Mouse (Mus musculus): Measurements from ENCODE around the gene Rin2.

Rin2 gene

GRCm38 (mm10) chr2:145785758-145786617 is 111.0 kb downstream of the Rin2 start:
- peak; percentile 22 for DNase-seq (ENCODE audit: extremely low spot score, low read depth, low spot score)

DNA sequence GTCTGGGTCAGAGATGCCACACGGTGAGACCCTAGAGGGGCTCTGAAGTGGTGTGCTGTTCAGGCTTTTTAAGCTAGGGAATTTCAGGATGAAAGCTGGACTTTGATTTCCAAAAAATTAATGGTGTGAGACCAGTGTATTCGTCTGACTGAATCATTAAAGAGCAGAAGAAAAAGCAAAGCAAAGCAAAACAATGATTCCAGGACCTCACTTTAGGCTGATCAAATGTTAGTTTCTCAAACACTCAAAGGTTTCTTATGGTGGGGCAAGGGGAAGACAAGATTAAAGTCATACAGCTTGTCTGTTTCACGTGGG is 111.6 kb downstream of the Rin2 start:
- peak; percentile 14 for DNase-seq (ENCODE audit: extremely low spot score, low read depth, low spot score)

- no peak for DNase-seq (ENCODE audit: extremely low spot score, low read depth, low spot score)
These were observed 112.5 kb downstream of the Rin2 start for GRCm38 (mm10) chr2:145787486-145787885.

GRCm38 (mm10) chr2:145788562-145789346 is 113.7 kb downstream of the Rin2 start:
- no peak for DNase-seq (ENCODE audit: extremely low spot score, low read depth, low spot score)

- no peak for DNase-seq (ENCODE audit: extremely low spot score, low read depth, low spot score)
These were observed 118.7 kb downstream of the Rin2 start for GRCm38 (mm10) chr2:145793702-145794101.

DNA sequence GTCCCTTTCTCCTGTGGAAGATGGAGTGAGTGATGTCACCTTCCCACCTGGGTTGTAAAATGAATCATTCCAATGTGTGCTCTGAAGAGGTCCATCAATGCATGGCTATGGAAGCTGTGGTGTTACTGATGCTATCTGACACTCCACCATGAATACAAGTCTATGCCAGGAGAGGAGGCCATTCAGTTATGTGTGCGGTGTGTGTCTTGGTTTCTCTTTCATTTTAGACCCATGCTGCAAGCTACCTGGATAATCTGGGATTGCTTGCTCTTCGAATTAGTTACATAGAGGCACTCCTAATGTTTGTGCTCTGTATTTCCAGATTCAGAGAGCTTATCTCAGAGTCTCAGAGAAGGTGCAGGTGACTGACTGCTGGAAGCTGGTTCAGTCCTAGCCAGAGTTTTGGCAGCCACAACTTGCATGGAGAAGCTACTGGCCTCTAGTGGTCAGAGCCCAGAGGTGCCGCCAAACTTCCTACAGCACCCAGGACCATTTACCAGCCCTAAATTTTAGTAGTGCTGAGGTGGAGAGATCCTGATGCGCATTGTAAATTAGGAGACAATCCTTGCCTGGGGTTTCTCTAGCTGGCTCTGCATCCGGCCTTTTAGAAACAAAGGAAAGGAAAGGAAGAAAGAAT is 119.4 kb downstream of the Rin2 start:
- no peak for DNase-seq (ENCODE audit: extremely low spot score, low read depth, low spot score)

DNA sequence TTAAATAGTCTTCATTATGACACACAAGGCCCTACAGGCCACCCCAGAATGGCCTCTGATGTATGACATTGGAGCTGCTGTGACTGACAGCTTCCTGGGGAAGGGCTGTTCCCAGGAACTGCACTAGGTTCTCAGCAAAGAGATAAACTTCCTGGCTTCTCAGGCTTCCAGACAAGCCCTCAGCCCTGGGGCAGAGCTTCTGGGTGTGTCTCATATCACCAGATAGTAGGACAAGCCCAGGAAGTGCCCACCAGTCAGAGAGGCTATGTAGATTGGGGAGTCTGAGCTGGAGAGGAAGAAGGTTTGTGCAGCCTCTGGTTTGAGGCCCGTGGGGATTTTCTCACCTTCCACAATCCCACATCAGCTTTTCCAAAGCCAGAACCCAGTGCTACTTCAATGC is 122.8 kb downstream of the Rin2 start:
- no peak for DNase-seq (ENCODE audit: extremely low spot score, low read depth, low spot score)

DNA sequence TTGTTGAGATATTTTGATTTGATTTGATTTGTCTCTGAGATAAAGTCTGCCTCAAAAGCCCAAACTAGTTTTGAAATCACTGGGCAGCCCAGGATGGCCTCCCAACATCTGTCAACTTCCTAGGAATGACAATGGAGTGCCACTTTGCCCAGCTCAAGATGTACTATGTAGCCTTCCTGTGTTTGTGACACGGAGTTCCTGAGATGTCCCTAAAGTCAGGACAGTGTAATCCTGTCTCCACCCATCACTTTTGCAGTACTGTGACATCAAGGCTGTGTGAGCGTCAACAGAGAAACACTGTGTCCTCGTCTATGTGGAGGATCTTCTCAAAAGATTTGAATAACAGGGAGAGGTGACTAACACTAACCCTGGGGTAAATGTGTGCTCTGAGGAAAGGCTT is 123.9 kb downstream of the Rin2 start:
- DNase-seq (ENCODE audit: extremely low spot score, low read depth, low spot score): no peak

DNA sequence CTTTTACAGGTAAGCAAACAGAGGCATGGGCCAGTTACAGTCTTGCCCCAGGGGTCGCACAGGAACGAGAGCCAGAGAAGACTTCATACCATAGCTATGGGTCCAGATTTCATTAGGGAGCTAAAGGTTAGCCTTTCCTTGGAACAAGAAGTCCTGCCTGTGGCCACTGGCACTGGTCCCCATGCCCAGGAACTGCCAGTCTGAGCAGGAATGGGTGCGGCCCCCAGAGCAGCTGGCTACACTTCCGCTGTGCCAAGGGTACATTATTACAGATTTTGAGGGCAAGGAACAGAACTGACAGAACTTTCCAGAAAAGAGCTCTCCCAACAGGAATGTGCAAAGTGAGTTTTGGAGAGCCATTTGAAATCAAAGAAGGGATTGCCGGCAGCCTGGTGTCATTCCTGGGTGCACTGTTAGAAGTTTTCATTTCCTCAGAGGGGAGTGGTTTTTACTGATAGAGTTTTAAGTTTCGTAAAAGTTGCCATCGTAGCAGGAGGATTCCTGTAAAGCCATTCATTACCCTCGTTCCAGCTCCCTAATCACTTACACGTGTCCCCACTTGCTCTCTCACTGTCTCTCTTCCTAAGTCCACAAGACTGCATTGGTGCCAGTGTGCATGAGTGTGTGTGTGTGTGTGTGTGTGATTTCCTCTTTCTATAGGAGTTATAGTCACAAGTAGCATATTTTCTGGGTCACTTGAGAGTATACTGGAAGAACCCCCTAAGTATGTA is 126.5 kb downstream of the Rin2 start:
- DNase-seq (ENCODE audit: extremely low spot score, low read depth, low spot score): no peak

DNA sequence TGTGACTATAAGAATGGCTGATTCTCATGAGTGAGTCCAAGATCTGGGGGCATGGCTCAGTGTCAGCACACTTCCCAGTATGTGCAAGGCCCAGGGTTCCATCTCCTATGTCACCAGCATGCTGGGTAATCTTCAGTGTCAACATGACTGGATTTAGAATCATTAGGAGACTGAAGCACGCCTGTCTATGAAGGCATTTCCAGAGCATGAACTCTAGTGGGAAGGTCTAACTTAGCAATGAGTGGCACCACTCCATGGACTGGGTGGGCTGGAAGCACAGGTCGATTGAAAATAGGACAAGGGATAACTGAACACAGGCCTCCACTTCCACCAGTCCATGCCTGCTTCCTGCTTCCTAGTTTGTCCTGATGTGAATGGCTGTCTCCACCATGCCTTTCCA is 127.6 kb downstream of the Rin2 start:
- no peak for DNase-seq (ENCODE audit: extremely low spot score, low read depth, low spot score)

DNA sequence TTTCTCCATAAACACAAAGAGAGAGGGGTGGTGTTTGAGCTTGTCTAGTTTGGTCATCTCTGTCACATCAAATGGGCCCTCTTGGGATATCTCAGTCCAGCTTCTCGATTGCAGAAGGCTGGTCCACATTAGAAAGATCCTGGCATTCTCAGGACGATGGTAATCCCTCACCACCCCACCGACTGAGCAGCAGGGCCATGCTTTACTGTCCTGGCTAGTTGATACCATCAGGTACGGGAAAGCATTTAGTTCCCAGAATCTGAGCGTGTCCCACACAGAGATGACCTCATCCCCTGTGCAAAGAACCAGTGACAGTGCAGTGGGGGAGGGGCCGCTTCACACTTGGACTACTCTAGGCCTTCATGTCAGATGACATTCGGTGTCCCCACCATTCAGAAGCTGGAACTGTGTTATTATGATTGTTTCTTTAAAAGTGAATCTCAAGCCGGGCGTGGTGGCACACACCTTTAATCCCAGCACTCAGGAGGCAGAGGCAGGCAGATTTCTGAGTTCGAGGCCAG is 128.9 kb downstream of the Rin2 start:
- DNase-seq (ENCODE audit: extremely low spot score, low read depth, low spot score): no peak

GRCm38 (mm10) chr2:145804524-145804923 is 129.5 kb downstream of the Rin2 start:
- no peak for DNase-seq (ENCODE audit: extremely low spot score, low read depth, low spot score)

DNA sequence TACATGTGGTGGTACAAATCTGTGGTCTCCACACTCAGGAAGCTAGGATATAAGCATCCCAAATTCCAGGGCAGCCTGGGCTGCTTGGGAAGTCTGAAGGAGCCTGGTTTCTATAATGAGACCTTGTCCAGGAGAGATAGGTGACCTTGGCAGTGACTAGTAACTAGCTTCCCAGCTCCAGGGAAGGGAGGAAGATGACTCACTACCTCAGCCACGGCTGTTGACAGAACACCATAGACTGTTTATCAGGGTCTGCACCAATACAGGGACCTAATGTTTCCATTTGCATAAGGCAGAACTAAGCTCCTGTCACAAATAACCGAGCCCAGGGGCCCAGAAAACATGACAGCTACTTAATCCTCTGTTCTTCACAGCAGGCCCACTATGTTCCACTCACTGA is 132.3 kb downstream of the Rin2 start:
- no peak for DNase-seq (ENCODE audit: extremely low spot score, low read depth, low spot score)

DNA sequence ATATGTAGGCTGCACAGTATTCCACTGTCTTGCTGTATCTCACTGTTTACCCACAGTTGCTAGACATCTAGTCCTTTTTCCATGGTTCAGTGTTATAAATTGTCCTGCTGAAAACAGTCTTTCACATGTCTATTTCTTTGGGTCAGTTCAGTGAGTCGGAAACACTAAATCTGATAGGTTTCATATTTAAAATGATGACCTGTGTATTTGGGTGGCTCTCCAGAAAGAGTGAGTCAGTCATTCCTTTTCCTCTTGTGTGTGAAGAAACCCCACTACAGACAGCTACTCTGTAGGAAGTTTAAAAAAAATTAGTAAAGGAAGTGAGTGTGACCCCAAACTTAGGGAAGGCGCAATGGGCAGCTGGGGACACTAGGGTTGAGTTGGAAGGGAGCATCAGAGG is 133.2 kb downstream of the Rin2 start:
- no peak for DNase-seq (ENCODE audit: extremely low spot score, low read depth, low spot score)

DNA sequence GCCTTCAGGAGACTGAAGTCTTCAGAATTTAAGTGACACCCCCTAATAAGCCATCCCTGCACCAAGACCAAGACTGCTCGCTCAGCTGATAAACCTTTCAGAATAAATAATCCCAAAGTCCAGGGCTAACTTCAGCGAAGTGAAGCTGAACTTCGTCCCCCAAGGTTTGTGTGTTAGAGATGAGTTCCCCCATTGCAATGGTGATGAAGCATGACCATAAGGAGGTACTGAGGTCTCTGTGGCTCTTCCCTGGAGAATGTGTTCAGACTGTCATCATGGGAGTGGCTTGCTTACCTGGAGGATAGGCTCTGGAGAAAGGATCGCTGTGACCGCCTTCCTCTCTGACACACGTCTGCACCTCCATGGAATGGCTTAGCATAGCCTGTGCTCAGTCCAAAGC is 133.7 kb downstream of the Rin2 start:
- no peak for DNase-seq (ENCODE audit: extremely low spot score, low read depth, low spot score)

GRCm38 (mm10) chr2:145810676-145811075 is 135.7 kb downstream of the Rin2 start:
- DNase-seq (ENCODE audit: extremely low spot score, low read depth, low spot score): no peak

- DNase-seq (ENCODE audit: extremely low spot score, low read depth, low spot score): no peak
These were observed 137.8 kb downstream of the Rin2 start for GRCm38 (mm10) chr2:145812818-145813217.

DNA sequence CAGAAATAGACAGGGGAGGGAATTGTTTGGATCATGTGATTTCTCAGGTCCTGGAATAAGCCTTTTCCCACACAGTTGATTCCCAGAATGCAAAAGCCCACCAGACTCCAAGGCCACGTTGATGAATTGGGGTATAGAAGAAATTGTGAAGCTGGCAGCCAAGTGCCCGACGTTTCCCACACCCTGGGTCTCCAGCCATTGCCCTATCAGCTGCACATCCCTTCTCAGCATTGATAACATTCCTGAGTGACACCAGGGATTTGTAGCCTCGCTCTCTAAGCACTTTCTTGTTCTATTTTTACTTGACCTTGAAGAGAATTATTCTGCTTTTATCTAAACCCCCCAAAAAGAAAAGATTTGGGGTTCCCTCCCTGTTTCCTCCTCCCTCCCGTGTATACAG is 142.2 kb downstream of the Rin2 start:
- no peak for DNase-seq (ENCODE audit: extremely low spot score, low read depth, low spot score)

DNA sequence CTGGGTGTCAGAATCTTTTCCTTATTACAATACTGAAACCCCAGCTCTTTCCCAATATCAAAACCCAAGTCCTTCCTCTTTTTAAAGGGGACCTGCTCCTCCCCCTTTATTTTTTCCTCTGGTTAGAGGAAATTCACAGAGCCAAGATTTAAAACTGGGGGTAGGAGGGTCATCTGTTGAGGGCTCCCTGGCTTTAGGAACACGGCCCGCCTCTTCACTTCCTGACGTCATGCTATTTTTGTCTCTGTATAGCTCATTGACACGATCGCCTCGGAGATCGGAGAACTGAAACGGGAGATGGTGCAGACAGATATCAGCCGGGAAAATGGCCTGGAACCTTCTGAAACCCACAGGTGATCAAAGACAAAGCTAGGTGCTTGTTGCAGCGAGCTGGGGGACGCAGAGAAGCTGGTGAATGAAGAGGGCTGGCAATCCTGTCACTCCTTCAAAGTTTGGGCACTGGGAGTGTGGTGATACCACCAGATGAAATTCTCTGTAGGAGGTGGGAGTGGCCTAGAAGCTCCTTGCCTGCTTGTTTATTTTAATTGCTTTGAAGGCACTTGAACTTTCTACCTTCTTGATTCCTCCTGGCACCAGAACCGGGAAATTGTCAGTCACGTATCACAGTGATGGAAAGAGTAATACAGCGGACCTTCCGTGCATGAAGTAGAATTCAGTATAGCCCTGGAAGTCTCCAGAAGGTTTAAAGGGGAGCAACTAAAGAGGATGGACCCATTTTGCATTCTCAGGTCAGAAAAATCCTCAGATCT is 147.2 kb downstream of the Rin2 start:
- DNase-seq (ENCODE audit: extremely low spot score, low read depth, low spot score): no peak

Measured in hindlimb bud, embryonic 11.5 days (tissue).